In the genomic region with DNA sequence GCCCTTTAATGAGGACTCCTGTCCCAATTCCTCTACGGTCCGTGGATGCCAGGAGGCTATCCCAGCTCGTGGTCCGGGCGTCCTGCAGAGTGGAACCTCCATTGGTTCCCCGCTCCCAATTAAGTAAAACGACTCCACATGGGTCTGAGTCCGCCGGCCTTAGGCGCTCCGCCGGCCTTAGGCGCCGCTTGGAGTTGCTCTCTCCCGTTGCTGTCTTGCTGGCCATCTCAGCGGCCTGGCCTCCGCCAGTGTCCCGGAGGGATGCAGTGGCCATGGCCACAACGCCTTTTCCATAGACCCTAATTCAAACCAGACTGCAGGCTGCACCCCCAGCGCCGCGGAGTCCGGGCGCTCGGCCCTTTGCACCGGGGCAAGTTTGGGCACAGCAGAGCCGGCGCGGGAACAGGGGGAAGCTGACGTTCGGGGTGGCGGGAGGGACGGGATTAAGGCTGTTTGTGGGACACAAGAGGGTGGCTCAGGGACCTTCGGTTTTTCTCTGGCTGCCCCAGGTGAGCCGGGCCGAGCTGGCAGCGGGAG, we compare ENCODE assay signal across 9 mouse cellular contexts. TPM values are rescaled to one million over a fixed set of nuclear protein-coding genes. Genes with fewer than 3 reads are reported as not detected.
DNase-seq lines count a peak whose midpoint lies in the region; ATAC-seq and TF ChIP-seq lines count a peak whose summit lies in the region.
"Had no signal": no experiment of that assay in that cellular context is flagged by ENCODE, and none has a peak within 500 bp of the region (broad histone marks: within the 10 kb centered on the region; RNA-seq: fewer than 3 reads in every experiment).

No protein-coding gene starts in this region.

- DNase-seq in cerebellum, postnatal 25 days = no peak
- DNase-seq in thymus, postnatal 14 days = peak; percentile 20
- no peak for DNase-seq in thymus, postnatal 0 days (ENCODE audit: low spot score)

- no peaks in the 10 kb centered on the region for H3K27me3 ChIP-seq in heart, embryonic 13.5 days (replicated peaks)
- peaks cover 38% of the 10 kb centered on the region for H3K27me3 ChIP-seq in liver, embryonic 12.5 days (replicated peaks)
- H3K27me3 ChIP-seq in small intestine, adult 2 months (ENCODE audit: control insufficient read depth, insufficient read depth, low read length) = no peaks in the 10 kb centered on the region
- H3K27me3 ChIP-seq: Patski had no signal

- peak overlapping the region; percentile 81 for H3K27ac ChIP-seq in heart, embryonic 13.5 days (replicated peaks)
- peak overlapping the region; percentile 73 for H3K27ac ChIP-seq in liver, embryonic 12.5 days
- H3K27ac ChIP-seq in small intestine, adult 2 months (ENCODE audit: insufficient read depth, low read depth, low read length) = peak overlapping the region; percentile 69

- WGBS in heart, embryonic 13.5 days = under 1% methylated on average over 37 of the region's 37 CpGs
- WGBS in liver, embryonic 12.5 days (ENCODE audit: insufficient replicate concordance) = under 1% methylated on average over 37 of the region's 37 CpGs
- WGBS in small intestine, adult 2 months = under 1% methylated on average over 37 of the region's 37 CpGs

- peak overlapping the region; percentile 99 for H3K4me2 ChIP-seq in heart, embryonic 13.5 days
- H3K4me2 ChIP-seq in liver, embryonic 12.5 days = peak overlapping the region; percentile 100

- H3K4me3 ChIP-seq in heart, embryonic 13.5 days = peak overlapping the region; percentile 87
- peak overlapping the region; percentile 67 for H3K4me3 ChIP-seq in liver, embryonic 12.5 days
- H3K4me3 ChIP-seq in small intestine, adult 2 months (ENCODE audit: low read depth, low read length) = peak overlapping the region; percentile 90

- H3K9me3 ChIP-seq in heart, embryonic 13.5 days = peaks cover 2% of the 10 kb centered on the region; the same call in 1 of the 2 replicates
- no peaks in the 10 kb centered on the region for H3K9me3 ChIP-seq in liver, embryonic 12.5 days (replicated peaks)

- TF ChIP-seq POLR2A in small intestine, adult 2 months (IDR thresholded peaks at IDR 0.05; ENCODE audit: low read depth, low read length) = no peak

- H3K36me3 ChIP-seq in heart, embryonic 13.5 days = no peaks in the 10 kb centered on the region
- no peaks in the 10 kb centered on the region for H3K36me3 ChIP-seq in liver, embryonic 12.5 days
- H3K36me3 ChIP-seq in small intestine, adult 2 months (ENCODE audit: control insufficient read depth, insufficient read depth, low read length) = no peaks in the 10 kb centered on the region

- TF ChIP-seq CTCF in small intestine, adult 2 months (IDR thresholded peaks at IDR 0.05; ENCODE audit: extremely low read depth, insufficient read length, insufficient replicate concordance, low read depth, low read length) = no peak

- peak; percentile 11 for ATAC-seq in cerebellum, adult (ENCODE audit: insufficient number of reproducible peaks, low FRiP score, low TSS enrichment)
- no peak for ATAC-seq in heart, embryonic 13.5 days (ENCODE audit: extremely low read depth, insufficient number of reproducible peaks, low FRiP score, low TSS enrichment)
- ATAC-seq in liver, embryonic 12.5 days = peak; percentile 10; the same call in 1 of the 2 replicates
- ATAC-seq in activated CD4-positive, CD25-positive, alpha-beta regulatory T cell, adult 4 months = no peak

- peaks cover 25% of the 10 kb centered on the region for H3K4me1 ChIP-seq in heart, embryonic 13.5 days
- H3K4me1 ChIP-seq in liver, embryonic 12.5 days = peaks cover 59% of the 10 kb centered on the region
- H3K4me1 ChIP-seq in small intestine, adult 2 months (ENCODE audit: control insufficient read depth, insufficient read depth, insufficient read length, low read length) = peaks cover 16% of the 10 kb centered on the region; the same call in 1 of the 2 replicates

- peak overlapping the region; percentile 92 for H3K9ac ChIP-seq in heart, embryonic 13.5 days
- peak overlapping the region; percentile 78 for H3K9ac ChIP-seq in liver, embryonic 12.5 days

RNA-seq across cellular contexts. Expression of gene Sdc1, which starts 0.8 kb away (rescaled TPM):
- polyA plus RNA-seq in thymus, postnatal 0 days (2015; fragmentation: Nextera tagmentation; extraction: Ambion mirVana) = 16.2 TPM in 2 replicates
- 39.5 and 41.3 TPM in 2 replicates for polyA plus RNA-seq in heart, embryonic 13.5 days (2015; fragmentation: Nextera tagmentation; extraction: Ambion mirVana)
- polyA plus RNA-seq in liver, embryonic 12.5 days (2016; fragmentation: Nextera tagmentation; extraction: Ambion mirVana) = 27.7 and 30.2 TPM in 2 replicates
- polyA plus RNA-seq in small intestine, adult 2 months (2012; rRNA removed) = 42.5 and 75.4 TPM in 2 replicates
- under 1 TPM in 1 of 2 experiments, not detected in 1; 0.32 TPM for polyA plus RNA-seq in activated CD4-positive, CD25-positive, alpha-beta regulatory T cell, adult 4 months (2017; shearing (Covaris generic))

Comparison
In these comparisons a context has a peak if more than half of its experiments do, and no peak if none do; other contexts are left out.
1. ATAC-seq: peak in cerebellum, adult (single experiment) and liver, embryonic 12.5 days (single experiment); none in heart, embryonic 13.5 days (single experiment) and activated CD4-positive, CD25-positive, alpha-beta regulatory T cell, adult 4 months (single experiment).
2. RNA of gene Sdc1, which starts 0.8 kb away (polyA plus RNA-seq): 42.5 to 75.4 TPM in small intestine, adult 2 months, 39.5 to 41.3 TPM in heart, embryonic 13.5 days, 27.7 to 30.2 TPM in liver, embryonic 12.5 days and 16.2 TPM in thymus, postnatal 0 days; 0.32 TPM in activated CD4-positive, CD25-positive, alpha-beta regulatory T cell, adult 4 months; every median in the first group is over 10 times any median in the second.
3. Peak in every context shown above with its lines, with median percentiles within 50 percentile points of each other: H3K27ac ChIP-seq and H3K4me3 ChIP-seq.